Mouse (Mus musculus) T-helper 2 cell (primary cell): ENCODE results near the gene Stim2.

Source experiments
- in situ Hi-C: fragments of 300-600 bp; cut with MboI, MseI; formaldehyde crosslinking; loops from one replicate; pipeline ENCODE4 v1.15.1; 2025; ENCODE audit warnings: high pct_unique_total_duplicates

Gene Stim2

GRCm38 (mm10) chr5:54049145-54049733 lies 50.9 kb downstream of the Stim2 start:
- in situ Hi-C loops: no loop called here

- in situ Hi-C loops: no loop called here
Observed at GRCm38 (mm10) chr5:54049940-54050339, 51.6 kb downstream of the Stim2 start.

- in situ Hi-C loops: no loop called here
Observed at GRCm38 (mm10) chr5:54051056-54051455, 52.8 kb downstream of the Stim2 start.

- in situ Hi-C loops: no loop called here
Observed at GRCm38 (mm10) chr5:54052205-54052604, 53.9 kb downstream of the Stim2 start.

GRCm38 (mm10) chr5:54053673-54054366 lies 55.5 kb downstream of the Stim2 start:
- in situ Hi-C loops: no loop called here

GRCm38 (mm10) chr5:54056266-54056665 lies 58.0 kb downstream of the Stim2 start:
- in situ Hi-C loops: no loop called here

GRCm38 (mm10) chr5:54059998-54060397 lies 61.7 kb downstream of the Stim2 start:
- in situ Hi-C loops: no loop called here

GRCm38 (mm10) chr5:54062079-54062478 lies 63.8 kb downstream of the Stim2 start:
- in situ Hi-C loops: no loop called here

- in situ Hi-C loops: no loop called here
Observed at GRCm38 (mm10) chr5:54067591-54067990, 69.3 kb downstream of the Stim2 start.

GRCm38 (mm10) chr5:54070549-54070948 lies 72.2 kb downstream of the Stim2 start:
- in situ Hi-C loops: no loop called here

GRCm38 (mm10) chr5:54071288-54071687 lies 73.0 kb downstream of the Stim2 start:
- in situ Hi-C loops: no loop called here

- in situ Hi-C loops: no loop called here
Observed at GRCm38 (mm10) chr5:54071705-54072104, 73.4 kb downstream of the Stim2 start.

- in situ Hi-C loops: no loop called here
Observed at GRCm38 (mm10) chr5:54073291-54073690, 75.0 kb downstream of the Stim2 start.

- in situ Hi-C loops: no loop called here
Observed at GRCm38 (mm10) chr5:54079997-54080396, 81.7 kb downstream of the Stim2 start.

- in situ Hi-C loops: no loop called here
Observed at GRCm38 (mm10) chr5:54087912-54088311, 89.6 kb downstream of the Stim2 start.

GRCm38 (mm10) chr5:54098219-54098618 lies 99.9 kb downstream of the Stim2 start:
- in situ Hi-C loops: no loop called here

- in situ Hi-C loops: no loop called here
Observed at GRCm38 (mm10) chr5:54100916-54101315, 102.6 kb downstream of the Stim2 start.

- in situ Hi-C loops: no loop called here
Observed at GRCm38 (mm10) chr5:54101318-54101717, 103.0 kb downstream of the Stim2 start.

- in situ Hi-C loops: no loop called here
Observed at GRCm38 (mm10) chr5:54101960-54102359, 103.7 kb downstream of the Stim2 start.

- in situ Hi-C loops: no loop called here
Observed at GRCm38 (mm10) chr5:54106669-54107068, 108.4 kb downstream of the Stim2 start.

GRCm38 (mm10) chr5:54107069-54107468 lies 108.8 kb downstream of the Stim2 start:
- in situ Hi-C loops: no loop called here

GRCm38 (mm10) chr5:54109096-54109495 lies 110.8 kb downstream of the Stim2 start:
- in situ Hi-C loops: no loop called here

GRCm38 (mm10) chr5:54110789-54111188 lies 112.5 kb downstream of the Stim2 start:
- in situ Hi-C loops: loop anchor here (5.0 to 10.0 kb wide), 2 partner anchors 233 to 436 kb away; no protein-coding TSS in a partner anchor
